Mouse (Mus musculus) c-Kit-positive CD71-negative TER-119-negative erythroid progenitor cells, embryonic 14.5 days (primary cell): Measurements from ENCODE around the gene Gm17631.
A peak's percentile ranks its signal among the peaks of the same experiment; 100 is the strongest.
"Not testable (repeated sequence)": the region's sequence is repeated elsewhere in the genome, so short reads cannot be mapped to it uniquely, and the experiment has no call there.

Source experiments
- DNase-seq: peaks from one replicate; pipeline ENCODE4 v3.0.0-alpha.2; 2013; ENCODE audit warnings: low read depth

Gm17631 gene

GRCm38 (mm10) chr6:129862349-129862748, at the start of gene Gm17631:
Gene Gm17631 (plus strand): TSS chr6:129862649.
- DNase-seq, result not testable (repeated sequence)

GRCm38 (mm10) chr6:129817731-129818130, 44.7 kb upstream of the Gm17631 start:
- no peak for DNase-seq

GRCm38 (mm10) chr6:129824004-129824403, 38.4 kb upstream of the Gm17631 start:
- peak; percentile 5 for DNase-seq

GRCm38 (mm10) chr6:129825559-129825958, 36.9 kb upstream of the Gm17631 start:
- no peak for DNase-seq

- DNase-seq, result peak; percentile 23
Observed at GRCm38 (mm10) chr6:129876549-129876948, 14.1 kb downstream of the Gm17631 start, which contains the start of gene Klra17. Gene Klra17 (minus strand): TSS chr6:129876672.

- DNase-seq, result no peak
Observed at GRCm38 (mm10) chr6:129882525-129882924, 20.1 kb downstream of the Gm17631 start.
